Mouse (Mus musculus): ENCODE results near the gene Crybg3.

DNA sequence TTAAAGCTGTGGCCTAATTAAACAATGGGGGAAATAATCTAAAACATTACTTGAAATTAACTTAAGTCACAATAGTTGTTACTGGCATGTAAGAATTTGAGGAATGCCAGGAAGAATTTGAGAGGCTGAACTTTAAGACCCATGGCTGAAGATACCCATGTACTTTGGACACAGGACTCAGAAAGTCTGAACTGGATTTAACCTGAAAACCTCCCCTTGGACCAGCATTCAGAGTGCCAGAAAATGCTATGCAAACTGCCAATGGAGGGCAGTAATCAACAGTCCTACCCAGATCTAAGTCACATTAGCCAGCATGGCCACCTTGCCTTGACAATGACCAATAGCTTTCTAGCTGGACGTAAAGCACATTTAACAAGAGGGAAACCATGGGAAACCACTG is 102.8 kb downstream of the Crybg3 start:
- TF ChIP-seq CTCF (IDR thresholded peaks at IDR 0.05; ENCODE audit: low read depth) (no peak), EP300 (optimal IDR thresholded peaks at IDR 0.05) (no peak)
